Mouse (Mus musculus): ENCODE measurements around the gene Ttc7b. TPM values are rescaled to one million over a fixed set of nuclear protein-coding genes. Genes with fewer than 3 reads are reported as not detected.

The Ttc7b gene
- polyA plus RNA-seq, 1 experiment = 0.13 TPM

- Histone ChIP-seq H3K27me3 (ENCODE audit: control insufficient read depth) (no peaks in the 10 kb centered on the region), H3K36me3 (ENCODE audit: control insufficient read depth) (no peaks in the 10 kb centered on the region), H3K4me3 (replicated peaks) (no peak overlapping the region), H3K9me3 (ENCODE audit: control insufficient read depth, low read length) (no peaks in the 10 kb centered on the region), H3K4me1 (ENCODE audit: control insufficient read depth) (peaks cover 4% of the 10 kb centered on the region; the same call in 1 of the 2 replicates)
- no peak for TF ChIP-seq TAL1 (IDR thresholded peaks at IDR 0.05; ENCODE audit: low read length)
- TF ChIP-seq GATA1 (IDR thresholded peaks at IDR 0.05; ENCODE audit: low read length) = no peak
Observed at GRCm38 (mm10) chr12:100397432-100398146, 123.0 kb downstream of the Ttc7b start.

GRCm38 (mm10) chr12:100396806-100397205 is 123.8 kb downstream of the Ttc7b start:
- Histone ChIP-seq H3K36me3 (ENCODE audit: control insufficient read depth) (no peaks in the 10 kb centered on the region), H3K27me3 (ENCODE audit: control insufficient read depth) (no peaks in the 10 kb centered on the region), H3K9me3 (ENCODE audit: control insufficient read depth, low read length) (no peaks in the 10 kb centered on the region), H3K4me1 (ENCODE audit: control insufficient read depth) (peaks cover 4% of the 10 kb centered on the region; the same call in 1 of the 2 replicates), H3K4me3 (replicated peaks) (no peak overlapping the region)
- no peak for TF ChIP-seq TAL1 (IDR thresholded peaks at IDR 0.05; ENCODE audit: low read length)
- TF ChIP-seq GATA1 (IDR thresholded peaks at IDR 0.05; ENCODE audit: low read length) = no peak

GRCm38 (mm10) chr12:100393532-100393931 is 127.1 kb downstream of the Ttc7b start:
- TF ChIP-seq GATA1 (IDR thresholded peaks at IDR 0.05; ENCODE audit: low read length) = no peak
- TF ChIP-seq TAL1 (IDR thresholded peaks at IDR 0.05; ENCODE audit: low read length) = no peak
- H3K27me3 ChIP-seq (ENCODE audit: control insufficient read depth) = no peaks in the 10 kb centered on the region
- no peaks in the 10 kb centered on the region for H3K9me3 ChIP-seq (ENCODE audit: control insufficient read depth, low read length)
- H3K36me3 ChIP-seq (ENCODE audit: control insufficient read depth) = no peaks in the 10 kb centered on the region
- H3K4me3 ChIP-seq (replicated peaks) = no peak overlapping the region
- peaks cover 4% of the 10 kb centered on the region; the same call in 1 of the 2 replicates for H3K4me1 ChIP-seq (ENCODE audit: control insufficient read depth)

GRCm38 (mm10) chr12:100393109-100393508 is 127.5 kb downstream of the Ttc7b start:
- H3K4me3 ChIP-seq (replicated peaks) = no peak overlapping the region
- TF ChIP-seq TAL1 (IDR thresholded peaks at IDR 0.05; ENCODE audit: low read length) (no peak), GATA1 (IDR thresholded peaks at IDR 0.05; ENCODE audit: low read length) (no peak)
- no peaks in the 10 kb centered on the region for H3K36me3 ChIP-seq (ENCODE audit: control insufficient read depth)
- H3K27me3 ChIP-seq (ENCODE audit: control insufficient read depth) = no peaks in the 10 kb centered on the region
- peaks cover 4% of the 10 kb centered on the region; the same call in 1 of the 2 replicates for H3K4me1 ChIP-seq (ENCODE audit: control insufficient read depth)
- H3K9me3 ChIP-seq (ENCODE audit: control insufficient read depth, low read length) = no peaks in the 10 kb centered on the region

GRCm38 (mm10) chr12:100392466-100392865 is 128.2 kb downstream of the Ttc7b start:
- Histone ChIP-seq H3K9me3 (ENCODE audit: control insufficient read depth, low read length) (no peaks in the 10 kb centered on the region), H3K4me1 (ENCODE audit: control insufficient read depth) (peaks cover 4% of the 10 kb centered on the region; the same call in 1 of the 2 replicates), H3K36me3 (ENCODE audit: control insufficient read depth) (no peaks in the 10 kb centered on the region), H3K4me3 (replicated peaks) (no peak overlapping the region), H3K27me3 (ENCODE audit: control insufficient read depth) (no peaks in the 10 kb centered on the region)
- TF ChIP-seq GATA1 (IDR thresholded peaks at IDR 0.05; ENCODE audit: low read length) = no peak
- no peak for TF ChIP-seq TAL1 (IDR thresholded peaks at IDR 0.05; ENCODE audit: low read length)

GRCm38 (mm10) chr12:100391890-100392289 is 128.7 kb downstream of the Ttc7b start:
- H3K27me3 ChIP-seq (ENCODE audit: control insufficient read depth) = no peaks in the 10 kb centered on the region
- H3K36me3 ChIP-seq (ENCODE audit: control insufficient read depth) = no peaks in the 10 kb centered on the region
- H3K9me3 ChIP-seq (ENCODE audit: control insufficient read depth, low read length) = no peaks in the 10 kb centered on the region

GRCm38 (mm10) chr12:100389878-100390710 is 130.5 kb downstream of the Ttc7b start:
- Histone ChIP-seq H3K36me3 (ENCODE audit: control insufficient read depth) (no peaks in the 10 kb centered on the region), H3K27me3 (ENCODE audit: control insufficient read depth) (no peaks in the 10 kb centered on the region), H3K4me1 (ENCODE audit: control insufficient read depth) (peaks cover 4% of the 10 kb centered on the region; the same call in 1 of the 2 replicates), H3K9me3 (ENCODE audit: control insufficient read depth, low read length) (no peaks in the 10 kb centered on the region), H3K4me3 (replicated peaks) (no peak overlapping the region)
- TF ChIP-seq GATA1 (IDR thresholded peaks at IDR 0.05; ENCODE audit: low read length) = no peak
- TF ChIP-seq TAL1 (IDR thresholded peaks at IDR 0.05; ENCODE audit: low read length) = no peak

More at GRCm38 (mm10) chr12:100391890-100392289, 128.7 kb downstream of the Ttc7b start:
- Histone ChIP-seq H3K4me3 (replicated peaks) (no peak overlapping the region), H3K4me1 (ENCODE audit: control insufficient read depth) (peaks cover 4% of the 10 kb centered on the region; the same call in 1 of the 2 replicates)
- TF ChIP-seq GATA1 (IDR thresholded peaks at IDR 0.05; ENCODE audit: low read length) (no peak), TAL1 (IDR thresholded peaks at IDR 0.05; ENCODE audit: low read length) (no peak)

GRCm38 (mm10) chr12:100386259-100386658 is 134.4 kb downstream of the Ttc7b start:
- Histone ChIP-seq H3K36me3 (ENCODE audit: control insufficient read depth) (no peaks in the 10 kb centered on the region), H3K4me3 (replicated peaks) (no peak overlapping the region), H3K9me3 (ENCODE audit: control insufficient read depth, low read length) (no peaks in the 10 kb centered on the region), H3K27me3 (ENCODE audit: control insufficient read depth) (no peaks in the 10 kb centered on the region), H3K4me1 (ENCODE audit: control insufficient read depth) (no peaks in the 10 kb centered on the region)
- TF ChIP-seq TAL1 (IDR thresholded peaks at IDR 0.05; ENCODE audit: low read length) = no peak
- TF ChIP-seq GATA1 (IDR thresholded peaks at IDR 0.05; ENCODE audit: low read length) = no peak

- H3K36me3 ChIP-seq (ENCODE audit: control insufficient read depth) = no peaks in the 10 kb centered on the region
- H3K9me3 ChIP-seq (ENCODE audit: control insufficient read depth, low read length) = no peaks in the 10 kb centered on the region
- no peaks in the 10 kb centered on the region for H3K4me1 ChIP-seq (ENCODE audit: control insufficient read depth)
- no peaks in the 10 kb centered on the region for H3K27me3 ChIP-seq (ENCODE audit: control insufficient read depth)
- no peak overlapping the region for H3K4me3 ChIP-seq (replicated peaks)
- TF ChIP-seq GATA1 (IDR thresholded peaks at IDR 0.05; ENCODE audit: low read length) (no peak), TAL1 (IDR thresholded peaks at IDR 0.05; ENCODE audit: low read length) (no peak)
Observed at GRCm38 (mm10) chr12:100382526-100382925, 138.1 kb downstream of the Ttc7b start.

Measured in erythroblast, embryonic 14.5 days (primary cell).